Mouse (Mus musculus): ENCODE results near the gene Nos2. TPM values are rescaled to one million over a fixed set of nuclear protein-coding genes. Genes with fewer than 3 reads are reported as not detected.
"Not testable (repeated sequence)": the region's sequence is repeated elsewhere in the genome, so short reads cannot be mapped to it uniquely, and the experiment has no call there.

Gene Nos2
- polyA plus RNA-seq, 2 experiments = 2.1 to 2.2 TPM

DNA sequence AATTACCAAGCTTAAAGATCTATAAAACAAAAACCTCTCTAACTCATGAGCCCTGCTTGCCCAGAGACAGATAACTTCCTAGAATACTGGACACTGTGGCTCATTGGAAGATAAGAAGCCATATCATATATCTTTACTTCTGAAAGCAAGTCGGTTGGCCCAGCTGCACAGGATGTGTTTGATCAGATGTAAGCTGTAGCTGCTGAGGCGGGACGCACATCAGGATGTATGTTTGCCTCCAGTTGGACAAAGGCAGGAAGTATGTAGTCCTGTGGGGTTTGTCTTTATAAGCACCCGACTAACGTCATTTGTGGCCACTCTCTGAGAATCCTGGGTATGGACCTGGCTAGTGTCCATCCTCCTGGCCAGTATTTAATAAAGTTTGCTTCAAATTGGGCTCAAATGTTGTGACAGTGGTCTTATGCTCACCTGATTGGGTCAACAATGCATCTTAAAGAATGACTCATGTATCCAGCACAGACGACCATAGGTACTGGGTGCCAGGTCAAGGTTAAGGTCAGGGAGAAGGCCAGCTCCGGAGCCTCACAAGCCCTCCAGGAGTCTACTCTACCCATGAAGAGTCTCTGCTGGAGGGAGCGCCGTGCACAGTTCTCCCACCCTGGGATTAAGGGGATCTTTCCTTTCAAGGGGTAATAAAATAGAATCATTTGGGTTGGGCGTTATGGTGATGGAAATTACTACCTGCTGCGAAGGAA is 82.6 kb downstream of the Nos2 start:
- Histone ChIP-seq H3K27me3 (ENCODE audit: control insufficient read depth, insufficient read depth, low read length) (no peaks in the 10 kb centered on the region), H3K4me3 (replicated peaks; ENCODE audit: low read length) (no peak overlapping the region), H3K27ac (replicated peaks; ENCODE audit: low read depth, low read length) (peak overlapping the region; percentile 43; the same call in 1 of the 2 replicates), H3K36me3 (ENCODE audit: control insufficient read depth, insufficient read depth, low read length) (no peaks in the 10 kb centered on the region), H3K4me2 (replicated peaks; ENCODE audit: low read depth, low read length, severe bottlenecking) (no peak overlapping the region), H3K9ac (ENCODE audit: low read depth, low read length, severe bottlenecking) (no peak overlapping the region), H3K4me1 (ENCODE audit: control insufficient read depth, insufficient read depth, low read length) (peaks cover 11% of the 10 kb centered on the region; the same call in 1 of the 2 replicates), H3K9me3 (ENCODE audit: control insufficient read depth, low read length) (no peaks in the 10 kb centered on the region)
- ATAC-seq (ENCODE audit: low FRiP score, low read depth) (no peak), DNase-seq (ENCODE audit: low spot score) (peak; percentile 48)
- WGBS = 56% methylated on average over 11 of the region's 11 CpGs
- no peak for TF ChIP-seq POLR2A (IDR thresholded peaks at IDR 0.05; ENCODE audit: borderline replicate concordance, extremely low read depth, insufficient read depth, insufficient read length)

DNA sequence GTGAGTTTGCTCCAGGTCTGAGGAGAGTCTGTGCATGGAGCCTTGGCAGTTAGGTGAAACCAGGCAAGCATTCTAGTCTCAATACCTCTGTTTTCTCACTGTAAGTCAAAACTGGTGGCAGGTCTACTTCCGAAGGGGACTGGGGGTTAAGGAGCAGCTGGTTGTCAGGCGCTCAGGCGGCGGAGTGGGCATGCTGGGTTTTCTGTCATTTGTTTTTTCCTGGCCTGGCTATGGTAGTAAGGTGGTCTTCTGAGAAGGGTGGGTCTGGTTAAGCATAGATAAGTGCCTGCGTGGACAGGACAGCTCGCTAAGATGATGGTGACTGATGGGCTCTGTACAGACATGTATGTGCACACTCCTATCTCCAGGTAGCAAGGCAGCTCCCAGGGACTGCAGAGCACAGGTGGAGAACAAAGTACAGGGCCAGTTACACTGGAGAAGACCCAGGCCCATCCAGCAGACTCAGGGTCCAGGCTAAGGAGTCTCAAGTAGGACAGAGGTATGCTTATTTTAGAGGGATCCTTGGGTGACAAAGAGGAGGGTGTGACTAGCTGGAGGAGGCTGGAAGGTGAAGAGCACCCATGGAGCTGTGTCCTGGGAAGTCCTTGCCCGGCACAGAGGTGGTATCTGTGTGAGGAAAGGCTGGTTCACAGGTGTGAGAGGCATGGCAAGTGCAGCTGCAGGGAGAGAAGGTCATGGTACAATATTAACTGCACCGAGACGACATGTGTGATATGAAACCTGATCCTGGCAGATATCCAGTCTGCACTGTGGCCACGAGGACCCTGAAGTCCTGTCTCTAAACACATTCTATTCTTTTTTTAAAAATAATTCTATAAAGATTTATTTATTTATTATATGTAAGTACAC is 83.4 kb downstream of the Nos2 start:
- 65% methylated on average over 10 of the region's 10 CpGs for WGBS
- no peak for DNase-seq (ENCODE audit: low spot score)
- Histone ChIP-seq H3K9me3 (ENCODE audit: control insufficient read depth, low read length) (no peaks in the 10 kb centered on the region), H3K9ac (ENCODE audit: low read depth, low read length, severe bottlenecking) (no peak overlapping the region), H3K4me1 (ENCODE audit: control insufficient read depth, insufficient read depth, low read length) (peaks cover 11% of the 10 kb centered on the region; the same call in 1 of the 2 replicates), H3K4me2 (replicated peaks; ENCODE audit: low read depth, low read length, severe bottlenecking) (no peak overlapping the region), H3K27ac (replicated peaks; ENCODE audit: low read depth, low read length) (no peak overlapping the region), H3K27me3 (ENCODE audit: control insufficient read depth, insufficient read depth, low read length) (no peaks in the 10 kb centered on the region), H3K36me3 (ENCODE audit: control insufficient read depth, insufficient read depth, low read length) (no peaks in the 10 kb centered on the region), H3K4me3 (replicated peaks; ENCODE audit: low read length) (no peak overlapping the region)
- no peak for ATAC-seq (ENCODE audit: low FRiP score, low read depth)
- TF ChIP-seq POLR2A (IDR thresholded peaks at IDR 0.05; ENCODE audit: borderline replicate concordance, extremely low read depth, insufficient read depth, insufficient read length) = no peak

DNA sequence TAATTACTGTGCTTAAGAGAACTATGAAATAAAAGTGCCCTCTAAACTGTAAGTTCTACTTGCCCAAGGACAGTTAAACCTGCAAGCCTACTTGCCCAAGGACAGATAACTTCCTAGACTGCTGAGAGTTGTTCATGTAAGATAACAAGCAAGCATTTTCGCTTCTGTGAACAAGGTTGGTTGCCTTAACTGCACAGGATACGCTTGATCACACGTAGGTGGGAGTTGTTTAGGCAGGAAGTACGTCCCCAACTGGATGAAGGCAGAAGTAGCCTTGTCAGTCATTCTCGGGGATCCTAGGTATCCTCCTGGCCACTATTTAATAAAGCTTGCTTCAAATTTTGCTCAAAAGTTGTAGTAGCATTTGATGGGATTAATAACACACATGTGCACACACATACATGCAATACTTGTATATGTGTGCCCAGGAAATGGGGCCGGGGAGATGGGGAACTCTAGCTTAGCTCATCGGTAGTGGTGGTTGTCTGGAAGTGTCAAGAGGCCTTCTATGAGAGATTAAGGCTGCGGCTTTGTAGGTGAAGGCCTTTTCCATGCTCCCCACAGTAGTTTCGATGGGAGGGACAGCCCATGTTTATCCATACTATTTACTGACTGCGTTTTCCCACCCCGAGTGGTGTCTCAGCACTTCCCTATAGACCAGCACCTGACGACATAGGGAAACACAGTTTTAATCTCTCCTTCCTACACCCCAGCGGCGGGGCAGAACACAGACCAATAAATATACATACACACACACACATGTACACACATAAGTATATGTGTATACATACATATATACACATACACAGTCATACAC is 85.2 kb downstream of the Nos2 start:
- H3K27ac ChIP-seq (replicated peaks; ENCODE audit: low read depth, low read length) = no peak overlapping the region
- no peaks in the 10 kb centered on the region for H3K9me3 ChIP-seq (ENCODE audit: control insufficient read depth, low read length)
- no peak for DNase-seq (ENCODE audit: low spot score)
- H3K4me2 ChIP-seq (replicated peaks; ENCODE audit: low read depth, low read length, severe bottlenecking) = no peak overlapping the region
- no peak for ATAC-seq (ENCODE audit: low FRiP score, low read depth)
- WGBS = 89% methylated on average over 14 of the region's 14 CpGs
- H3K4me1 ChIP-seq (ENCODE audit: control insufficient read depth, insufficient read depth, low read length) = peaks cover 11% of the 10 kb centered on the region; the same call in 1 of the 2 replicates
- H3K27me3 ChIP-seq (ENCODE audit: control insufficient read depth, insufficient read depth, low read length) = no peaks in the 10 kb centered on the region
- no peaks in the 10 kb centered on the region for H3K36me3 ChIP-seq (ENCODE audit: control insufficient read depth, insufficient read depth, low read length)
- no peak overlapping the region for H3K4me3 ChIP-seq (replicated peaks; ENCODE audit: low read length)
- no peak overlapping the region for H3K9ac ChIP-seq (ENCODE audit: low read depth, low read length, severe bottlenecking)
- no peak for TF ChIP-seq POLR2A (IDR thresholded peaks at IDR 0.05; ENCODE audit: borderline replicate concordance, extremely low read depth, insufficient read depth, insufficient read length)

DNA sequence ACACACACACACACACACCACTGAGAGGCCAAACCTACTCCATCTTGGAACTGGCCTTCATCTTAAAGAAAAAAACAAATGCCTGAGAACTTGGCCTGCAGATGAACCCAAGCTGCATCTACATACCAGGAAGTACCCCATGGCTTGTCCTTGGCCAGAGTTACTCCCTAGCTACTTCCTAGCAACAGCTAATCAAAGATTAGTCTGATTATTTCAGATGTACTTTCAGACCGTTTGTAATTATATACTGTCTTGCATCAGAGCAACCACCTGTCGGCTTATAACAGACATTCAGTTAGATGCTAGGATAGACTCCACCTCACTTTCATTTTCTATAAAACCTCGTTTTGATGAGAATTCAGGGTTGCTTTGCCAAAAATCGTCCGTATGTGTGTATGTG is 85.8 kb downstream of the Nos2 start:
- no peak for DNase-seq (ENCODE audit: low spot score)
- no peak for TF ChIP-seq POLR2A (IDR thresholded peaks at IDR 0.05; ENCODE audit: borderline replicate concordance, extremely low read depth, insufficient read depth, insufficient read length)
- Histone ChIP-seq H3K27ac (replicated peaks; ENCODE audit: low read depth, low read length) (no peak overlapping the region), H3K4me1 (ENCODE audit: control insufficient read depth, insufficient read depth, low read length) (peaks cover 11% of the 10 kb centered on the region; the same call in 1 of the 2 replicates), H3K9me3 (ENCODE audit: control insufficient read depth, low read length) (no peaks in the 10 kb centered on the region), H3K36me3 (ENCODE audit: control insufficient read depth, insufficient read depth, low read length) (no peaks in the 10 kb centered on the region), H3K9ac (ENCODE audit: low read depth, low read length, severe bottlenecking) (no peak overlapping the region), H3K4me3 (replicated peaks; ENCODE audit: low read length) (no peak overlapping the region), H3K4me2 (replicated peaks; ENCODE audit: low read depth, low read length, severe bottlenecking) (no peak overlapping the region), H3K27me3 (ENCODE audit: control insufficient read depth, insufficient read depth, low read length) (no peaks in the 10 kb centered on the region)
- 47% methylated on average over 5 of the region's 5 CpGs for WGBS
- no peak for ATAC-seq (ENCODE audit: low FRiP score, low read depth)

DNA sequence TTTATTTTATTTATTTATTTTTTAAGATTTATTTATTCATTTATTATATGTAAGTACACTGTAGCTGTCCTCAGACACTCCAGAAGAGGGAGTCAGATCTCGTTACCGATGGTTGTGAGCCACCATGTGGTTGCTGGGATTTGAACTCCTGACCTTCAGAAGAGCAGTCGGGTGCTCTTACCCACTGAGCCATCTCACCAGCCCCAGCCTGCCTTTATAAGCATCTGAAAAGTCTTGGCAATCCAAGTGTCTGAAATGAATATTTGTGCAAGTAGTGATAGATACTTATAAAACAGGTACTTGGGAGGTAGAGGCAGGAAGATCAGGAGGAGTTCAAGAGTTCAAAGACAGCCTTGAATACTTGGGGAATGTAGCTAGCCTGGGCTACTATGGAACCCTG is 86.8 kb downstream of the Nos2 start:
- not testable (repeated sequence) for H3K4me1 ChIP-seq (ENCODE audit: control insufficient read depth, insufficient read depth, low read length); H3K9me3 ChIP-seq (ENCODE audit: control insufficient read depth, low read length); H3K27ac ChIP-seq (replicated peaks; ENCODE audit: low read depth, low read length); ATAC-seq (ENCODE audit: low FRiP score, low read depth); DNase-seq (ENCODE audit: low spot score); H3K9ac ChIP-seq (ENCODE audit: low read depth, low read length, severe bottlenecking); H3K36me3 ChIP-seq (ENCODE audit: control insufficient read depth, insufficient read depth, low read length); H3K4me3 ChIP-seq (replicated peaks; ENCODE audit: low read length); H3K4me2 ChIP-seq (replicated peaks; ENCODE audit: low read depth, low read length, severe bottlenecking); H3K27me3 ChIP-seq (ENCODE audit: control insufficient read depth, insufficient read depth, low read length)
- WGBS = 69% methylated on average over 3 of the region's 3 CpGs
